Mouse (Mus musculus): Measurements from ENCODE around the gene Gm30191. TPM values are rescaled to one million over a fixed set of nuclear protein-coding genes. Genes with fewer than 3 reads are reported as not detected.

Gene Gm30191
- polyA plus RNA-seq (2015; fragmentation: Illumina TruSeq; extraction: RNeasy Lipid Tissue Mini Kit (QIAGEN cat#74804); ENCODE audit: low read depth, low replicate concordance): not detected

GRCm38 (mm10) chr4:134246719-134247258, at the start of gene Gm30191:
TSS of gene Gm30191 (plus strand) at chr4:134246935.

GRCm38 (mm10) chr4:134202904-134203303, 43.8 kb upstream of the Gm30191 start, which contains the start of gene Gm7534:
TSS of gene Gm7534 (minus strand) at chr4:134203004.

GRCm38 (mm10) chr4:134227194-134227593, 19.5 kb upstream of the Gm30191 start, which contains the start of gene Catsper4:
TSS of gene Catsper4 (minus strand) at chr4:134227383.

GRCm38 (mm10) chr4:134238279-134238651, 8.5 kb upstream of the Gm30191 start, which contains the start of gene Cnksr1:
TSS of gene Cnksr1 (minus strand) at chr4:134238399.

GRCm38 (mm10) chr4:134243516-134244250, 3.1 kb upstream of the Gm30191 start, which contains the start of gene E130218I03Rik:
TSS of gene E130218I03Rik (plus strand) at chr4:134243662.

GRCm38 (mm10) chr4:134245148-134245843, 1.4 kb upstream of the Gm30191 start, which contains the start of gene Zfp593:
TSS of gene Zfp593 (minus strand) at chr4:134245592.

GRCm38 (mm10) chr4:134253722-134254324, 7.1 kb downstream of the Gm30191 start, which contains the start of gene Grrp1:
TSS of gene Grrp1 (minus strand) at chr4:134254106.

GRCm38 (mm10) chr4:134287575-134288025, 40.9 kb downstream of the Gm30191 start, which contains the start of gene Pdik1l:
TSS of gene Pdik1l (minus strand) at chr4:134287895.

Other genes starting within 250 kb of the Gm30191 start
- gene Dhdds, start 246.0 kb upstream of the Gm30191 start, polyA plus RNA-seq (2015; fragmentation: Illumina TruSeq; extraction: RNeasy Lipid Tissue Mini Kit (QIAGEN cat#74804); ENCODE audit: low read depth, low replicate concordance): 54.8 TPM
- 0.12 TPM for gene Lin28a, start 228.1 kb upstream of the Gm30191 start, polyA plus RNA-seq (2015; fragmentation: Illumina TruSeq; extraction: RNeasy Lipid Tissue Mini Kit (QIAGEN cat#74804); ENCODE audit: low read depth, low replicate concordance)
- not detected for gene Zfp683, start 193.1 kb upstream of the Gm30191 start, polyA plus RNA-seq (2015; fragmentation: Illumina TruSeq; extraction: RNeasy Lipid Tissue Mini Kit (QIAGEN cat#74804); ENCODE audit: low read depth, low replicate concordance)
- 3.2 TPM for gene Crybg2, start 186.1 kb upstream of the Gm30191 start, polyA plus RNA-seq (2015; fragmentation: Illumina TruSeq; extraction: RNeasy Lipid Tissue Mini Kit (QIAGEN cat#74804); ENCODE audit: low read depth, low replicate concordance)
- gene Cd52, start 151.9 kb upstream of the Gm30191 start, polyA plus RNA-seq (2015; fragmentation: Illumina TruSeq; extraction: RNeasy Lipid Tissue Mini Kit (QIAGEN cat#74804); ENCODE audit: low read depth, low replicate concordance): 9.8 TPM
- 19.3 TPM for gene Ubxn11, start 144.4 kb upstream of the Gm30191 start, polyA plus RNA-seq (2015; fragmentation: Illumina TruSeq; extraction: RNeasy Lipid Tissue Mini Kit (QIAGEN cat#74804); ENCODE audit: low read depth, low replicate concordance)
- gene Sh3bgrl3, start 118.1 kb upstream of the Gm30191 start, polyA plus RNA-seq (2015; fragmentation: Illumina TruSeq; extraction: RNeasy Lipid Tissue Mini Kit (QIAGEN cat#74804); ENCODE audit: low read depth, low replicate concordance): 286 TPM
- gene Cep85, start 59.8 kb upstream of the Gm30191 start, polyA plus RNA-seq (2015; fragmentation: Illumina TruSeq; extraction: RNeasy Lipid Tissue Mini Kit (QIAGEN cat#74804); ENCODE audit: low read depth, low replicate concordance): 12.2 TPM
- not detected for gene Gm7534, start 43.9 kb upstream of the Gm30191 start, polyA plus RNA-seq (2015; fragmentation: Illumina TruSeq; extraction: RNeasy Lipid Tissue Mini Kit (QIAGEN cat#74804); ENCODE audit: low read depth, low replicate concordance)
- not detected for gene Catsper4, start 19.6 kb upstream of the Gm30191 start, polyA plus RNA-seq (2015; fragmentation: Illumina TruSeq; extraction: RNeasy Lipid Tissue Mini Kit (QIAGEN cat#74804); ENCODE audit: low read depth, low replicate concordance)
- gene Cnksr1, start 8.5 kb upstream of the Gm30191 start, polyA plus RNA-seq (2015; fragmentation: Illumina TruSeq; extraction: RNeasy Lipid Tissue Mini Kit (QIAGEN cat#74804); ENCODE audit: low read depth, low replicate concordance): 0.18 TPM
- gene E130218I03Rik, start 3.3 kb upstream of the Gm30191 start, polyA plus RNA-seq (2015; fragmentation: Illumina TruSeq; extraction: RNeasy Lipid Tissue Mini Kit (QIAGEN cat#74804); ENCODE audit: low read depth, low replicate concordance): not detected
- 12.3 TPM for gene Zfp593, start 1.3 kb upstream of the Gm30191 start, polyA plus RNA-seq (2015; fragmentation: Illumina TruSeq; extraction: RNeasy Lipid Tissue Mini Kit (QIAGEN cat#74804); ENCODE audit: low read depth, low replicate concordance)
- gene Grrp1, start 7.2 kb downstream of the Gm30191 start, polyA plus RNA-seq (2015; fragmentation: Illumina TruSeq; extraction: RNeasy Lipid Tissue Mini Kit (QIAGEN cat#74804); ENCODE audit: low read depth, low replicate concordance): 4.2 TPM
- gene Pdik1l, start 41.0 kb downstream of the Gm30191 start, polyA plus RNA-seq (2015; fragmentation: Illumina TruSeq; extraction: RNeasy Lipid Tissue Mini Kit (QIAGEN cat#74804); ENCODE audit: low read depth, low replicate concordance): 11.7 TPM
- gene Trim63, start 68.2 kb downstream of the Gm30191 start, polyA plus RNA-seq (2015; fragmentation: Illumina TruSeq; extraction: RNeasy Lipid Tissue Mini Kit (QIAGEN cat#74804); ENCODE audit: low read depth, low replicate concordance): not detected
- not detected for gene Slc30a2, start 96.2 kb downstream of the Gm30191 start, polyA plus RNA-seq (2015; fragmentation: Illumina TruSeq; extraction: RNeasy Lipid Tissue Mini Kit (QIAGEN cat#74804); ENCODE audit: low read depth, low replicate concordance)
- 32.5 TPM for gene Extl1, start 136.9 kb downstream of the Gm30191 start, polyA plus RNA-seq (2015; fragmentation: Illumina TruSeq; extraction: RNeasy Lipid Tissue Mini Kit (QIAGEN cat#74804); ENCODE audit: low read depth, low replicate concordance)
- 6.1 TPM for gene Pafah2, start 149.4 kb downstream of the Gm30191 start, polyA plus RNA-seq (2015; fragmentation: Illumina TruSeq; extraction: RNeasy Lipid Tissue Mini Kit (QIAGEN cat#74804); ENCODE audit: low read depth, low replicate concordance)
- gene Stmn1, start 221.4 kb downstream of the Gm30191 start, polyA plus RNA-seq (2015; fragmentation: Illumina TruSeq; extraction: RNeasy Lipid Tissue Mini Kit (QIAGEN cat#74804); ENCODE audit: low read depth, low replicate concordance): 1,473 TPM
- 74.5 TPM for gene Paqr7, start 249.8 kb downstream of the Gm30191 start, polyA plus RNA-seq (2015; fragmentation: Illumina TruSeq; extraction: RNeasy Lipid Tissue Mini Kit (QIAGEN cat#74804); ENCODE audit: low read depth, low replicate concordance)